Mouse (Mus musculus): ENCODE results near the gene Srms. TPM values are rescaled to one million over a fixed set of nuclear protein-coding genes. Genes with fewer than 3 reads are reported as not detected.

Gene Srms
- polyA plus RNA-seq, 1 experiment from 2014 or later: 0.12 TPM

GRCm38 (mm10) chr2:181166469-181166868 lies 46.5 kb downstream of the Srms start:
- 89% methylated on average over 5 of the region's 5 CpGs for WGBS
- no peak for DNase-seq (ENCODE audit: low spot score)
- Histone ChIP-seq H3K4me3 (ENCODE audit: low read depth, low read length) (no peak overlapping the region), H3K9ac (ENCODE audit: low read length) (no peak overlapping the region), H3K36me3 (ENCODE audit: control insufficient read depth, insufficient read depth, low read length) (no peaks in the 10 kb centered on the region), H3K4me2 (ENCODE audit: low read depth, low read length, severe bottlenecking) (no peak overlapping the region), H3K27ac (ENCODE audit: low read depth, low read length) (no peak overlapping the region), H3K4me1 (replicated peaks; ENCODE audit: control insufficient read depth, insufficient read depth, low read length) (no peaks in the 10 kb centered on the region), H3K9me3 (ENCODE audit: control insufficient read depth, low read length) (no peaks in the 10 kb centered on the region), H3K27me3 (ENCODE audit: control insufficient read depth, insufficient read depth, low read length) (no peaks in the 10 kb centered on the region)
- ATAC-seq (replicated peaks; ENCODE audit: low FRiP score): no peak

- no peaks in the 10 kb centered on the region for H3K36me3 ChIP-seq (ENCODE audit: control insufficient read depth, insufficient read depth, low read length)
- no peak for DNase-seq (ENCODE audit: low spot score)
- peaks cover 12% of the 10 kb centered on the region for H3K27me3 ChIP-seq (ENCODE audit: control insufficient read depth, insufficient read depth, low read length)
- no peak overlapping the region for H3K4me3 ChIP-seq (ENCODE audit: low read depth, low read length)
- no peak overlapping the region for H3K9ac ChIP-seq (ENCODE audit: low read length)
- WGBS: 79% methylated on average over 4 of the region's 4 CpGs
- no peaks in the 10 kb centered on the region for H3K9me3 ChIP-seq (ENCODE audit: control insufficient read depth, low read length)
- no peak for ATAC-seq (replicated peaks; ENCODE audit: low FRiP score)
- peaks cover 10% of the 10 kb centered on the region; the same call in 1 of the 2 replicates for H3K4me1 ChIP-seq (replicated peaks; ENCODE audit: control insufficient read depth, insufficient read depth, low read length)
- H3K27ac ChIP-seq (ENCODE audit: low read depth, low read length): no peak overlapping the region
- H3K4me2 ChIP-seq (ENCODE audit: low read depth, low read length, severe bottlenecking): no peak overlapping the region
These were observed 52.2 kb downstream of the Srms start for GRCm38 (mm10) chr2:181160821-181161220.

GRCm38 (mm10) chr2:181159771-181160170 lies 53.2 kb downstream of the Srms start:
- Histone ChIP-seq H3K4me1 (replicated peaks; ENCODE audit: control insufficient read depth, insufficient read depth, low read length) (peaks cover 10% of the 10 kb centered on the region; the same call in 1 of the 2 replicates), H3K36me3 (ENCODE audit: control insufficient read depth, insufficient read depth, low read length) (no peaks in the 10 kb centered on the region), H3K9me3 (ENCODE audit: control insufficient read depth, low read length) (no peaks in the 10 kb centered on the region), H3K27ac (ENCODE audit: low read depth, low read length) (no peak overlapping the region), H3K27me3 (ENCODE audit: control insufficient read depth, insufficient read depth, low read length) (peaks cover 16% of the 10 kb centered on the region), H3K4me3 (ENCODE audit: low read depth, low read length) (no peak overlapping the region), H3K9ac (ENCODE audit: low read length) (no peak overlapping the region), H3K4me2 (ENCODE audit: low read depth, low read length, severe bottlenecking) (0 out of 2 replicates have a peak overlapping the region, but pooled peaks have one; percentile 9)
- DNase-seq (ENCODE audit: low spot score) (peak; percentile 65), ATAC-seq (replicated peaks; ENCODE audit: low FRiP score) (peak; percentile 84)
- WGBS: 2% methylated on average over 2 of the region's 2 CpGs

GRCm38 (mm10) chr2:181159091-181159514 lies 53.9 kb downstream of the Srms start:
- ATAC-seq (replicated peaks; ENCODE audit: low FRiP score) (no peak), DNase-seq (ENCODE audit: low spot score) (no peak)
- H3K9me3 ChIP-seq (ENCODE audit: control insufficient read depth, low read length): no peaks in the 10 kb centered on the region
- H3K4me3 ChIP-seq (ENCODE audit: low read depth, low read length): no peak overlapping the region
- H3K4me1 ChIP-seq (replicated peaks; ENCODE audit: control insufficient read depth, insufficient read depth, low read length): peaks cover 10% of the 10 kb centered on the region; the same call in 1 of the 2 replicates
- H3K36me3 ChIP-seq (ENCODE audit: control insufficient read depth, insufficient read depth, low read length): no peaks in the 10 kb centered on the region
- peaks cover 16% of the 10 kb centered on the region for H3K27me3 ChIP-seq (ENCODE audit: control insufficient read depth, insufficient read depth, low read length)
- WGBS: 52% methylated on average over 7 of the region's 7 CpGs
- H3K27ac ChIP-seq (ENCODE audit: low read depth, low read length): no peak overlapping the region
- H3K9ac ChIP-seq (ENCODE audit: low read length): no peak overlapping the region
- H3K4me2 ChIP-seq (ENCODE audit: low read depth, low read length, severe bottlenecking): no peak overlapping the region

- ATAC-seq (replicated peaks; ENCODE audit: low FRiP score) (no peak), DNase-seq (ENCODE audit: low spot score) (no peak)
- H3K9ac ChIP-seq (ENCODE audit: low read length): no peak overlapping the region
- 87% methylated on average over 2 of the region's 2 CpGs for WGBS
- no peak overlapping the region for H3K4me2 ChIP-seq (ENCODE audit: low read depth, low read length, severe bottlenecking)
- peaks cover 16% of the 10 kb centered on the region for H3K27me3 ChIP-seq (ENCODE audit: control insufficient read depth, insufficient read depth, low read length)
- peaks cover 10% of the 10 kb centered on the region; the same call in 1 of the 2 replicates for H3K4me1 ChIP-seq (replicated peaks; ENCODE audit: control insufficient read depth, insufficient read depth, low read length)
- no peak overlapping the region for H3K27ac ChIP-seq (ENCODE audit: low read depth, low read length)
- H3K9me3 ChIP-seq (ENCODE audit: control insufficient read depth, low read length): no peaks in the 10 kb centered on the region
- no peak overlapping the region for H3K4me3 ChIP-seq (ENCODE audit: low read depth, low read length)
- H3K36me3 ChIP-seq (ENCODE audit: control insufficient read depth, insufficient read depth, low read length): no peaks in the 10 kb centered on the region
These were observed 54.5 kb downstream of the Srms start for GRCm38 (mm10) chr2:181158471-181158870.

- Histone ChIP-seq H3K36me3 (ENCODE audit: control insufficient read depth, insufficient read depth, low read length) (no peaks in the 10 kb centered on the region), H3K4me2 (ENCODE audit: low read depth, low read length, severe bottlenecking) (no peak overlapping the region), H3K4me1 (replicated peaks; ENCODE audit: control insufficient read depth, insufficient read depth, low read length) (peaks cover 10% of the 10 kb centered on the region; the same call in 1 of the 2 replicates), H3K4me3 (ENCODE audit: low read depth, low read length) (no peak overlapping the region), H3K9me3 (ENCODE audit: control insufficient read depth, low read length) (no peaks in the 10 kb centered on the region), H3K9ac (ENCODE audit: low read length) (no peak overlapping the region), H3K27me3 (ENCODE audit: control insufficient read depth, insufficient read depth, low read length) (peaks cover 16% of the 10 kb centered on the region), H3K27ac (ENCODE audit: low read depth, low read length) (no peak overlapping the region)
- DNase-seq (ENCODE audit: low spot score): no peak
- ATAC-seq (replicated peaks; ENCODE audit: low FRiP score): no peak
- 78% methylated on average over 6 of the region's 6 CpGs for WGBS
These were observed 55.2 kb downstream of the Srms start for GRCm38 (mm10) chr2:181157716-181158302.

GRCm38 (mm10) chr2:181157180-181157579 lies 55.8 kb downstream of the Srms start:
- Histone ChIP-seq H3K4me1 (replicated peaks; ENCODE audit: control insufficient read depth, insufficient read depth, low read length) (peaks cover 10% of the 10 kb centered on the region; the same call in 1 of the 2 replicates), H3K9ac (ENCODE audit: low read length) (peak overlapping the region; percentile 55; the same call in 1 of the 2 replicates), H3K4me2 (ENCODE audit: low read depth, low read length, severe bottlenecking) (peak overlapping the region; percentile 61; the same call in 1 of the 2 replicates), H3K27me3 (ENCODE audit: control insufficient read depth, insufficient read depth, low read length) (peaks cover 16% of the 10 kb centered on the region), H3K9me3 (ENCODE audit: control insufficient read depth, low read length) (no peaks in the 10 kb centered on the region), H3K27ac (ENCODE audit: low read depth, low read length) (no peak overlapping the region), H3K4me3 (ENCODE audit: low read depth, low read length) (peak overlapping the region; percentile 32; the same call in 1 of the 2 replicates), H3K36me3 (ENCODE audit: control insufficient read depth, insufficient read depth, low read length) (no peaks in the 10 kb centered on the region)
- no peak for DNase-seq (ENCODE audit: low spot score)
- WGBS: 77% methylated on average over 4 of the region's 4 CpGs
- no peak for ATAC-seq (replicated peaks; ENCODE audit: low FRiP score)

GRCm38 (mm10) chr2:181156248-181157121 lies 56.5 kb downstream of the Srms start, which contains the start of gene Eef1a2:
Gene Eef1a2, minus strand, starts transcription at chr2:181157014.
- peak within 1 kb of the TSS; percentile 32 for H3K4me3 ChIP-seq (ENCODE audit: low read depth, low read length)
- H3K27ac ChIP-seq (ENCODE audit: low read depth, low read length): no peak within 1 kb of the TSS
- DNase-seq (ENCODE audit: low spot score): peak; percentile 64
- no peaks in the 10 kb centered on the region for H3K36me3 ChIP-seq (ENCODE audit: control insufficient read depth, insufficient read depth, low read length)
- peak; percentile 28; the same call in 1 of the 2 replicates for ATAC-seq (replicated peaks; ENCODE audit: low FRiP score)
- peak within 1 kb of the TSS; percentile 55 for H3K9ac ChIP-seq (ENCODE audit: low read length)
- WGBS: 4% methylated on average over 55 of the region's 55 CpGs
- H3K4me1 ChIP-seq (replicated peaks; ENCODE audit: control insufficient read depth, insufficient read depth, low read length): peaks cover 10% of the 10 kb centered on the region; the same call in 1 of the 2 replicates
- H3K9me3 ChIP-seq (ENCODE audit: control insufficient read depth, low read length): no peaks in the 10 kb centered on the region
- peak within 1 kb of the TSS; percentile 61 for H3K4me2 ChIP-seq (ENCODE audit: low read depth, low read length, severe bottlenecking)
- peaks cover 16% of the 10 kb centered on the region for H3K27me3 ChIP-seq (ENCODE audit: control insufficient read depth, insufficient read depth, low read length)

Data from forebrain, embryonic 11.5 days (tissue).